ENCODE assay signal across 20 mouse cellular contexts in the genomic region with DNA sequence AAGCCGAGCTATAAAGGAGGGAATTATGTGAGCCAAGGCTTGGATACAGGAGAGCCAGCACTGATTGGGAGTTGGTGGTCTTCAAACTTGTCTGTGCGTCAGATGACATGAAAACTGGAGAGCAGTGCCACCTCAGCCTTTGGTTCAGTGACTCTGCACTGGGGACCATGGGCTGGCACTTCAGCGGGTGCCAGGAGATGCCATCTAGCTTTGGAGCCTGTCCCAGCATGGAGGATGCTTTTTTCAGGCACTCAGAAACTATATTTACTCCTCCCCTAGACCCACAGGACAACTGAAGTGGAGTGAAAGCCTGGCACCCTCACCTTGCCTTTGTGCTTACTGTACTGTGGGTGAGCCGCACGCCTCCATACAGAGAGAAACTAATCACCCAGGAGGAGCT.
DNase-seq lines count a peak whose midpoint lies in the region; ATAC-seq and TF ChIP-seq lines count a peak whose summit lies in the region.
"Had no signal": no experiment of that assay in that cellular context is flagged by ENCODE, and none has a peak within 500 bp of the region (broad histone marks: within the 10 kb centered on the region; RNA-seq: fewer than 3 reads in every experiment).

No protein-coding gene starts in this region.

- H3K36me3 ChIP-seq in forebrain, embryonic 10.5 days (replicated peaks) = no peaks in the 10 kb centered on the region
- no peaks in the 10 kb centered on the region for H3K36me3 ChIP-seq in forebrain, postnatal 0 days (ENCODE audit: insufficient read depth)
- H3K36me3 ChIP-seq in hindbrain, embryonic 12.5 days = no peaks in the 10 kb centered on the region
- no peaks in the 10 kb centered on the region for H3K36me3 ChIP-seq in hindbrain, embryonic 16.5 days (ENCODE audit: control insufficient read depth, insufficient read depth, low read length)
- H3K36me3 ChIP-seq in embryonic facial prominence, embryonic 10.5 days (replicated peaks) = no peaks in the 10 kb centered on the region
- H3K36me3 ChIP-seq: hindbrain, embryonic 15.5 days; neural tube, embryonic 12.5 days; stomach, embryonic 15.5 days had no signal

- H3K4me3 ChIP-seq in forebrain, embryonic 10.5 days = no peak overlapping the region
- H3K4me3 ChIP-seq in forebrain, postnatal 0 days (ENCODE audit: low read depth, low read length) = no peak overlapping the region
- no peak overlapping the region for H3K4me3 ChIP-seq in hindbrain, embryonic 12.5 days
- no peak overlapping the region for H3K4me3 ChIP-seq in hindbrain, embryonic 16.5 days (ENCODE audit: low read length)
- no peak overlapping the region for H3K4me3 ChIP-seq in embryonic facial prominence, embryonic 10.5 days
- H3K4me3 ChIP-seq: hindbrain, embryonic 15.5 days; neural tube, embryonic 12.5 days; stomach, embryonic 15.5 days had no signal

- H3K4me1 ChIP-seq in forebrain, embryonic 10.5 days = peaks cover 76% of the 10 kb centered on the region
- H3K4me1 ChIP-seq in forebrain, postnatal 0 days (ENCODE audit: insufficient read depth) = no peaks in the 10 kb centered on the region; the same call in none of the 2 replicates
- peaks cover 45% of the 10 kb centered on the region for H3K4me1 ChIP-seq in hindbrain, embryonic 12.5 days
- peaks cover 22% of the 10 kb centered on the region for H3K4me1 ChIP-seq in hindbrain, embryonic 16.5 days (ENCODE audit: control insufficient read depth, insufficient read depth, low read depth, low read length)
- H3K4me1 ChIP-seq in embryonic facial prominence, embryonic 10.5 days = peaks cover 61% of the 10 kb centered on the region

- DNase-seq in forebrain, embryonic 10.5 days (ENCODE audit: extremely low spot score, low spot score) = no peak
- DNase-seq in forebrain, postnatal 0 days = no peak
- no peak for DNase-seq in embryonic facial prominence, embryonic 10.5 days (ENCODE audit: low spot score)
- DNase-seq in heart, postnatal 4 days = peak; percentile 45
- DNase-seq in spleen, postnatal 10 days (ENCODE audit: low spot score in 2 of 2) = no peak
- DNase-seq in left cerebral cortex, postnatal 25 days (ENCODE audit: low spot score in 2 of 2) = no peak
- DNase-seq: adrenal gland, adult 2 months; cerebellum, adult 8-10 months; gastrocnemius, postnatal 10 days; kidney, adult 11 months; left cerebral cortex, postnatal 4 days; liver; right cerebral cortex, postnatal 14 days had no signal

- H3K27ac ChIP-seq in forebrain, embryonic 10.5 days = peak overlapping the region; percentile 94
- H3K27ac ChIP-seq in forebrain, postnatal 0 days (ENCODE audit: low read depth, low read length) = no peak overlapping the region
- peak overlapping the region; percentile 92 for H3K27ac ChIP-seq in hindbrain, embryonic 12.5 days
- H3K27ac ChIP-seq in hindbrain, embryonic 16.5 days (ENCODE audit: low read depth, low read length) = no peak overlapping the region
- H3K27ac ChIP-seq in embryonic facial prominence, embryonic 10.5 days (replicated peaks) = peak overlapping the region; percentile 92; the same call in 1 of the 2 replicates
- H3K27ac ChIP-seq: hindbrain, embryonic 15.5 days; kidney, postnatal 0 days; stomach, embryonic 15.5 days had no signal

- no peak for ATAC-seq in forebrain, postnatal 0 days
- no peak for ATAC-seq in hindbrain, embryonic 12.5 days (ENCODE audit: low FRiP score)
- no peak for ATAC-seq in hindbrain, embryonic 16.5 days
- ATAC-seq: lung, postnatal 0 days had no signal

- WGBS in forebrain, embryonic 10.5 days = 97% methylated on average over 5 of the region's 5 CpGs
- WGBS in forebrain, postnatal 0 days = 84% methylated on average over 5 of the region's 5 CpGs
- 96% methylated on average over 5 of the region's 5 CpGs for WGBS in hindbrain, embryonic 12.5 days
- WGBS in hindbrain, embryonic 16.5 days = 95% methylated on average over 5 of the region's 5 CpGs
- WGBS in embryonic facial prominence, embryonic 10.5 days = 92% methylated on average over 5 of the region's 5 CpGs

- H3K9ac ChIP-seq in forebrain, postnatal 0 days = no peak overlapping the region
- no peak overlapping the region for H3K9ac ChIP-seq in hindbrain, embryonic 12.5 days
- H3K9ac ChIP-seq in hindbrain, embryonic 16.5 days (ENCODE audit: low read depth, low read length) = no peak overlapping the region
- H3K9ac ChIP-seq: hindbrain, embryonic 15.5 days; neural tube, embryonic 12.5 days; stomach, embryonic 15.5 days had no signal

- no peak for TF ChIP-seq CTCF in forebrain, postnatal 0 days (IDR thresholded peaks at IDR 0.05; ENCODE audit: low read depth)

- H3K4me2 ChIP-seq in forebrain, postnatal 0 days (ENCODE audit: low read depth) = no peak overlapping the region
- H3K4me2 ChIP-seq in hindbrain, embryonic 12.5 days (replicated peaks) = no peak overlapping the region
- H3K4me2 ChIP-seq in hindbrain, embryonic 16.5 days (ENCODE audit: low read length) = no peak overlapping the region
- H3K4me2 ChIP-seq: hindbrain, embryonic 15.5 days; neural tube, embryonic 12.5 days; stomach, embryonic 15.5 days had no signal

- no peaks in the 10 kb centered on the region for H3K9me3 ChIP-seq in forebrain, embryonic 10.5 days
- H3K9me3 ChIP-seq in forebrain, postnatal 0 days (ENCODE audit: low read length) = no peaks in the 10 kb centered on the region
- H3K9me3 ChIP-seq in hindbrain, embryonic 12.5 days (replicated peaks) = no peaks in the 10 kb centered on the region
- no peaks in the 10 kb centered on the region for H3K9me3 ChIP-seq in hindbrain, embryonic 16.5 days (ENCODE audit: control insufficient read depth, low read length)
- no peaks in the 10 kb centered on the region for H3K9me3 ChIP-seq in embryonic facial prominence, embryonic 10.5 days
- H3K9me3 ChIP-seq: hindbrain, embryonic 15.5 days; neural tube, embryonic 12.5 days; stomach, embryonic 15.5 days had no signal

- intact Hi-C loops in left cerebral cortex, postnatal 25 days (cut with DNase I) = no loop called here

- peaks cover 59% of the 10 kb centered on the region for H3K27me3 ChIP-seq in forebrain, embryonic 10.5 days (ENCODE audit: poor library complexity, severe bottlenecking)
- no peaks in the 10 kb centered on the region for H3K27me3 ChIP-seq in forebrain, postnatal 0 days (ENCODE audit: insufficient read depth, low read length)
- H3K27me3 ChIP-seq in hindbrain, embryonic 12.5 days = no peaks in the 10 kb centered on the region
- no peaks in the 10 kb centered on the region; the same call in 1 of the 2 replicates for H3K27me3 ChIP-seq in hindbrain, embryonic 16.5 days (replicated peaks; ENCODE audit: control insufficient read depth, insufficient read depth, low read length)
- peaks cover 67% of the 10 kb centered on the region for H3K27me3 ChIP-seq in embryonic facial prominence, embryonic 10.5 days (replicated peaks; ENCODE audit: low read depth, poor library complexity, severe bottlenecking)
- H3K27me3 ChIP-seq: hindbrain, embryonic 15.5 days; neural tube, embryonic 12.5 days; stomach, embryonic 15.5 days had no signal

Comparison
In these comparisons a context has a peak if more than half of its experiments do, and no peak if none do; other contexts are left out.
1. H3K27ac ChIP-seq: peak in forebrain, embryonic 10.5 days (single experiment), hindbrain, embryonic 12.5 days (single experiment) and embryonic facial prominence, embryonic 10.5 days (single experiment); none in forebrain, postnatal 0 days (single experiment) and hindbrain, embryonic 16.5 days (single experiment).